Comparison of ENCODE assay signal across 7 mouse cellular contexts in genomic region chr6:145746921-145747670, GRCm38 (mm10). TPM values are rescaled to one million over a fixed set of nuclear protein-coding genes. Genes with fewer than 3 reads are reported as not detected.
A peak's percentile ranks its signal among the peaks of the same experiment; 100 is the strongest.
DNase-seq lines count a peak whose midpoint lies in the region; ATAC-seq and TF ChIP-seq lines count a peak whose summit lies in the region.

No protein-coding gene starts in this region.

- peak; percentile 18 for ATAC-seq in granulocyte monocyte progenitor cell, adult 5-6 weeks (replicated peaks; ENCODE audit: poor library complexity, severe bottlenecking)
- peak; percentile 25 for ATAC-seq in megakaryocyte, adult 5-6 weeks (ENCODE audit: poor library complexity, severe bottlenecking)

- peak; percentile 65 for DNase-seq in 3T3-L1 (ENCODE audit: low read depth, low spot score)
- peak; percentile 7 to 19 for DNase-seq in CD8-positive naive resting alpha-beta T cell, adult 2 months (ENCODE audit: low read depth in 2 of 2, low spot score in 2 of 2)
- peak; percentile 52 for DNase-seq in kidney, adult 9 months
- DNase-seq in splenic B cell, adult 2 months (ENCODE audit: low read depth, low spot score) = peak; percentile 19

- H3K4me3 ChIP-seq in cortical plate, adult 2 months (ENCODE audit: insufficient read depth, low read length) = peak overlapping the region; percentile 81

- TF ChIP-seq POLR2A in cortical plate, adult 2 months (IDR thresholded peaks at IDR 0.05; ENCODE audit: extremely low read depth, insufficient read depth, low read length) = no peak

- no peaks in the 10 kb centered on the region; the same call in none of the 2 replicates for H3K27me3 ChIP-seq in splenic B cell, adult 2 months (ENCODE audit: control insufficient read depth, insufficient read depth, low read length, poor library complexity, severe bottlenecking)

- no peak for TF ChIP-seq CTCF in cortical plate, adult 2 months (IDR thresholded peaks at IDR 0.05; ENCODE audit: extremely low read depth, insufficient read depth, low read length)

- H3K4me1 ChIP-seq in cortical plate, adult 2 months (ENCODE audit: control insufficient read depth, insufficient read depth, low read length) = no peaks in the 10 kb centered on the region

- no peaks in the 10 kb centered on the region for H3K36me3 ChIP-seq in splenic B cell, adult 2 months (ENCODE audit: control insufficient read depth, insufficient read depth, low read length, poor library complexity, severe bottlenecking)

- H3K27ac ChIP-seq in cortical plate, adult 2 months (ENCODE audit: insufficient read depth, low read length) = peak overlapping the region; percentile 92

RNA-seq across cellular contexts. Expression of gene Rassf8, which starts 0.5 kb away (rescaled TPM):
- 14.1 and 14.7 TPM in 2 replicates for polyA plus RNA-seq in cortical plate, adult 2 months (2012; rRNA removed)
- total RNA-seq in granulocyte monocyte progenitor cell, adult 5-6 weeks (2014; fragmentation: Nextera tagmentation) = 13.0 and 15.3 TPM in 2 replicates
- 13.5 and 14.1 TPM in 2 replicates for total RNA-seq in granulocyte monocyte progenitor cell, adult 5-6 weeks (2017)
- total RNA-seq in megakaryocyte, adult 5-6 weeks (2015) = 13.3 and 16.1 TPM in 2 replicates
- total RNA-seq in megakaryocyte, adult 5-6 weeks (2017) = 20.7 and 26.0 TPM in 2 replicates

Comparison
In these comparisons a context has a peak if more than half of its experiments do, and no peak if none do; other contexts are left out.
1. Peak in every context shown above with its lines: DNase-seq, ATAC-seq, H3K4me3 ChIP-seq and H3K27ac ChIP-seq.
2. DNase-seq: peak in every context shown above with its lines; median percentile 65 in 3T3-L1; 52 in kidney, adult 9 months; 19 in splenic B cell, adult 2 months; 13 in CD8-positive naive resting alpha-beta T cell, adult 2 months.